Mouse (Mus musculus) stomach, embryonic 14.5 days (tissue): ENCODE results near the gene Ppm1g. TPM values are rescaled to one million over a fixed set of nuclear protein-coding genes. Genes with fewer than 3 reads are reported as not detected.

Experiments
- ATAC-seq: fragments of 200-750 bp; cut with Nextera tagmentation; 2 replicates; pipeline ENCODE4 v1.8.0; 2017; ENCODE audit warnings: low read depth, moderate TSS enrichment; ENCODE audit not compliant: insufficient number of reproducible peaks, insufficient read depth, low FRiP score
- H3K27ac ChIP-seq: fragments of 300-500 bp; sonication (generic); 2 replicates; pipeline ENCODE4 v1.5.1; 2014; ENCODE audit warnings: mild to moderate bottlenecking, low read length, moderate library complexity, mixed read lengths
- H3K27me3 ChIP-seq: fragments of 300-500 bp; sonication (generic); 2 replicates; pipeline ENCODE4 v1.6.1; 2014; ENCODE audit warnings: low read length, control low read depth, mixed read lengths; ENCODE audit not compliant: control insufficient read depth, insufficient read depth
- H3K36me3 ChIP-seq: fragments of 300-500 bp; sonication (generic); 2 replicates; pipeline ENCODE4 v1.6.1; 2014; ENCODE audit warnings: mild to moderate bottlenecking, control low read depth, low read length, moderate library complexity, mixed read lengths; ENCODE audit not compliant: control insufficient read depth, insufficient read depth
- H3K4me1 ChIP-seq: fragments of 300-500 bp; sonication (generic); 2 replicates; pipeline ENCODE4 v1.6.1; 2014; ENCODE audit warnings: low read length, control low read depth, mixed read lengths; ENCODE audit not compliant: control insufficient read depth, insufficient read depth
- H3K4me2 ChIP-seq: fragments of 300-500 bp; sonication (generic); replicated peaks from 2 replicates; pipeline ENCODE4 v1.6.1; 2014; ENCODE audit warnings: low read depth, low read length, control low read depth
- H3K4me3 ChIP-seq: fragments of 300-500 bp; sonication (generic); 2 replicates; pipeline ENCODE4 v1.5.1; 2014; ENCODE audit warnings: low read depth, low read length, control low read depth
- H3K9ac ChIP-seq: fragments of 300-500 bp; sonication (generic); replicated peaks from 2 replicates; pipeline ENCODE4 v1.6.1; 2014; ENCODE audit warnings: low read depth, mild to moderate bottlenecking, control low read depth, low read length, moderate library complexity, mixed read lengths
- H3K9me3 ChIP-seq: fragments of 300-500 bp; sonication (generic); 2 replicates; pipeline ENCODE4 v1.6.1; 2016; ENCODE audit warnings: low read depth, low read length, control low read depth; ENCODE audit not compliant: control insufficient read depth
- WGBS: fragments of 180-500 bp; shearing (Covaris S2); extraction: QIAGEN DNeasy Blood & Tissue Kit; methylation state at CpG from one replicate; pipeline ENCODE4 v1.1.7; 2014; 5-methylcytosine and 5-hydroxymethylcytosine counted together
- polyA plus RNA-seq: library from polyadenylated mRNA; unstranded; fragments of >200 nt; fragmentation: Nextera tagmentation; extraction: Ambion mirVana; gene quantifications from 2 replicates; pipeline ENCODE4 v1.2.1, GENCODE M21; 2014

Gene Ppm1g
- polyA plus RNA-seq, 1 experiment from 2014 or later = 112 TPM

DNA sequence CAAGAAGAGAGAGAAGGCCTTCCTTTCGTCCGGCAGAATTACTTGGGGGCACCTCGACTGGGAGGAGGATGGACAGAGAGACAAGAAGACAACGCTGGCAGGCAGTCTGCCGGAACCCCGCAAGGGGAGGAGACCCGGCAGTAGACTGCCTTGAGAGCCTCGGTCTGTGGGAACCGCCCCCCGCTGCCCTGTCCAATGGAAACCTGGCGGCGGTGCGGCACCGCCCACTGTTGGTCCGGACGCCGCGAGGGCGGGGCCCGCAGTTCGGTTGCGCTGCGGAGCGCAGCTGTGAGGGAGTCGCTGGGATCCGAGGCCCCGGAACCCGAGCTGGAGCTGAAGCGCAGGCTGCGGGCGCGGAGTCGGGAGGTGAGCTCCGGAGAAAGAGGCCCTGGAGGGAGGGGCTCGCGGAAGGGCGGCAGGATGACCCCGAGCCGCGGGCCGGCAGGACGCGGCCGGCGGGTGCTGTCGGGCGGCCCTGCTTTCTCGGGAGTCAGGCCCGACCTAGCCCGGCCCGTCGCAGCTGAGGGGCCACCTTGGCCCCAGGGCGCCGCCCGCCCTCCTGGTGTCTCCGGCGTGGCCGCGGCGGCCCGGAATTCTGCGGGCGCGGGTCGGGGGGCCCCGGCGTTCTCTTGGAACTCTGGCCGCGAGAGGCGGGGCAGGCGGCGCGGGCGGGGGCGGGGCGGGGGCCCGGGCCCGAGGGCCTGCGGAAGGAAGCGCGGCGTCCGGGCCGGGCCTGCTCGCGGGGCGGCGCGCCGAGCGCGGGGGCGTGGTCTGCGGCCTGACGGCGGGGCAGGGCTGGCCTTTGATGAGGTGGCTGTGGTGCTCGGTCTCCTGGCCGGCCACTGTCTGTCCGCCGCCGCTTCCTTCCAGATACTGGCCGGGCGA lies 20.4 kb upstream of the Ppm1g start, which contains the start of the genes Nrbp1 and Gm9970:
Gene Nrbp1 (plus strand): TSS at position 228 of the 885 bp plus-strand sequence.
Gene Gm9970 (minus strand): TSS at position 596 of the 885 bp plus-strand sequence.
- Histone ChIP-seq H3K27ac (peak within 1 kb of the TSS; percentile 98), H3K4me1 (peaks cover 5% of the 10 kb centered on the region; the same call in 1 of the 2 replicates)
- WGBS = under 1% methylated on average over 94 of the region's 103 CpGs

DNA sequence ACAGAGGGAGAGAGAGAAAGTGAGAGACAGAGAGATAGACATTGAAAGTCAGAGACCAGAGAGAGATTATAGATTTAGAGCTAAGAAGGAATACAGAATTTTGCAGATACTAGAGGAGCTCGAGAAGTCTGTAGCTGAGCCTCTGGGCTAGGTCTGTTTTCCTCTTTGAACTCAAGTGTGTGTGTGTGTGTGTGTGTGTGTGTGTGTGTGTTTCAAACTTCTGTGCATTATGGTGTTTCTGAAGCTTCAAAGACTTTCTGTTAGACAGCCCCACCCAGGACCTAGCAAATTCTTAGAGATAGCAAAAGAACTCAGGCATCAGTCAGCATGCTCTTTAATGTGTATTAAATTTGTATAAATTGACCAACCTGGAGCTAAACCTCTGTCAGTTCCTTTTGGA lies 6.2 kb upstream of the Ppm1g start:
- ATAC-seq = no peak
- Histone ChIP-seq H3K4me3 (no peak overlapping the region), H3K27me3 (no peaks in the 10 kb centered on the region), H3K36me3 (no peaks in the 10 kb centered on the region), H3K27ac (no peak overlapping the region), H3K4me2 (no peak overlapping the region), H3K4me1 (no peaks in the 10 kb centered on the region), H3K9me3 (no peaks in the 10 kb centered on the region), H3K9ac (no peak overlapping the region)
- 75% methylated on average over 1 of the region's 1 CpGs for WGBS

More for the DNA sequence above, 20.4 kb upstream of the Ppm1g start, which contains the start of the genes Nrbp1 and Gm9970:
- Histone ChIP-seq H3K4me2 (peak within 1 kb of the TSS; percentile 71), H3K9ac (peak within 1 kb of the TSS; percentile 99), H3K4me3 (peak within 1 kb of the TSS; percentile 91), H3K36me3 (peaks cover 23% of the 10 kb centered on the region), H3K9me3 (no peaks in the 10 kb centered on the region), H3K27me3 (no peaks in the 10 kb centered on the region)
- peak; percentile 98 for ATAC-seq

DNA sequence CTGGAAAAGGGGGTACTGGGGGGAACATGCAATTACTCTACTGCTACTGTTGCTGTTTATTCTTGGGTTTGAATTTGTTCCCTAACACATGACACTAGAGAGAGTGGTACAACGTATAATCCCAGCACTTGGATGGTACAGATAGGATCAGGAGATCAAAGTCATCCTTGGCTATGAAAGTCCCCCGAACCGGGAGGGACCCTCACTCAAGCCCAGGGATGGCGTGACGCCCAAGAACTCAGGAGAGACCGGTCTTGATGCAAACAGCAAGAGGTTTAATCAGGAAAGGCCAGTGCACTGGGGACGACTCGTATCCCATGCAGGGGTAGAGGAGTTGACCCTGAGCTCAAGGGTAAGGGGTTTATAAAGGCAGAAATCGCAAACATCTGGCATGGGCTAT lies 2.2 kb upstream of the Ppm1g start:
- WGBS = 93% methylated on average over 9 of the region's 9 CpGs
- ATAC-seq = no peak

DNA sequence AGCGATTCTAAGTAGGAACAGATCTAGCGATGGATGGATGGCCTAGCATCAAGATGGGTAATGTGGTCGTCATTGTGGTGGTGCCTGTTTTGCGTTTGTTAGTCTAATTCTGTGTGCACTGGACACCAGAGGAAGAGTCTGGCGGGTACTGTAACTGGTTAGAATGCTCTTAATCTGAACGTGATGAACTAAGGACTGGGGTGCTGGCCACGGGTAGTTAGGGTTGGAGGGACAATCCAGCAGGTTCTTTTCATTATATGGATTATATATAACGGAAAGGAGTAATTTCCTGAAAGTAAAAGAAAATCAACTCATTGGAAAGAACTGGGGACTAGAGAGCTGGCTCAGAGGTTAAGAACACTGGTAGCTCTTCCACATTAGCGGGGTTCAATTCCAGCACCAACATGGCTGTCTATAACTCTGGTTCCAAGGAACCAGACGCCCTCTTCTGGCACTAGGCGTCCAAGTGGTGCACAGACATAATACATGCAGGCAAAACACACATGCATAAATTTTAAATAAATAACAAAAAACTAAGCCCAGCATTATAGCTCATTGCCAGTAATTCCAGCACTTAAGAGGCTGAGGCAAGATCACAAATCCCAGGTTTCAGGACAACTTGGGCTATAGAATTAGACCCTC lies 938 bp upstream of the Ppm1g start:
- Histone ChIP-seq H3K4me2 (peak overlapping the region; percentile 80), H3K36me3 (no peaks in the 10 kb centered on the region), H3K4me3 (peak overlapping the region; percentile 100), H3K27ac (peak overlapping the region; percentile 92), H3K9me3 (no peaks in the 10 kb centered on the region), H3K27me3 (no peaks in the 10 kb centered on the region), H3K9ac (peak overlapping the region; percentile 80), H3K4me1 (0 out of 2 replicates have a peak, but pooled peaks cover 4% of the 10 kb centered on the region)
- WGBS = 16% methylated on average over 11 of the region's 11 CpGs
- no peak for ATAC-seq

More for the DNA sequence above, 2.2 kb upstream of the Ppm1g start:
- H3K4me2 ChIP-seq = no peak overlapping the region
- no peak overlapping the region for H3K4me3 ChIP-seq
- H3K27ac ChIP-seq = no peak overlapping the region
- 0 out of 2 replicates have a peak, but pooled peaks cover 4% of the 10 kb centered on the region for H3K4me1 ChIP-seq
- H3K27me3 ChIP-seq = no peaks in the 10 kb centered on the region
- no peaks in the 10 kb centered on the region for H3K9me3 ChIP-seq
- no peak overlapping the region for H3K9ac ChIP-seq
- H3K36me3 ChIP-seq = no peaks in the 10 kb centered on the region

DNA sequence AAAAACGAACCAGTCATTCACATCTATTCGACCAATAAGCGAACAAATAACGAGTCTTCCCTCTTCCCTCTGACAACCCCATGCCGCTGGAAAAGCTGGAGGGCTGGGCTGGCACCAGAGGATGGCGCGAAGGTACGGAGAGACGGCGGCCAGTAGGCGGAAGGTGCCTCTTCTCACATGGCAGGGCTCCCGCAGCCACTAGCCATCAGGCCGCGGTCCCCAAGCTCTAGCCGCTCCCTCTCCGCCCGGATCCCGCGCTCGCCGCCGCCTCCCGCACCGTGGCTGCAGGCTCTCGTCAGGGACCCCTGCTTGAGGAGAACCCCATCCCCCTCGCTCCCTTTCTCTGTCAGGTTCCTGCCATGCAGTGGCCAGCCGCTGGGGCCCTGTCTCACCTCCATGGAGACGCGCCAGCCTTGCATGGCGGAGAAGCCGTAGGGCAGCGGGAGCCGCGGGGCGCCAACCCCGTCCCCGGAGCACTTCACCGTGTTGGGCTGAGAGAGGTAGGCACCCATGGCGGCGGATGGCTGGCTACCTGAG lies 508 bp downstream of the Ppm1g start:
- H3K9ac ChIP-seq = peak overlapping the region; percentile 87

DNA sequence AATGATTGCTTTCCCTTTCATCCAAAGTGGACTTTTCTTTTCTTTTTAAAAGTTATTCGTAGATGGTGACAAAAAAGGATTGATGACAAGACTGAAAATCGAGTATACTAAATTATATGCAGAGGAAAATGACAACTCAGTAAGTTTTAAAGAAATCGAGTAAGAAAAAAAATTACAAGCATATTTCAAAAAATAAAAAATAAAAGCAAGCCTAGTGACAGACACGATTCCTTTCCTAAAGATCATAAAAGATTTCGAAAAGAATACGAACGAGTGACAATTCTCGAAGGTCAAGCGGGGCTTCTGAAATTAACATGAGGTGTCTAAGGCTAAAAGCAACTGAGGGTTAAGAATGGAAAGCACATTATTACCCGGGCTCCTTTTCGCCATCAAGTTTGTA lies 1.0 kb downstream of the Ppm1g start:
- Histone ChIP-seq H3K9me3 (no peaks in the 10 kb centered on the region), H3K36me3 (no peaks in the 10 kb centered on the region), H3K4me1 (0 out of 2 replicates have a peak, but pooled peaks cover 4% of the 10 kb centered on the region), H3K4me2 (peak overlapping the region; percentile 84), H3K4me3 (peak overlapping the region; percentile 100), H3K27ac (peak overlapping the region; percentile 92; the same call in 1 of the 2 replicates), H3K9ac (peak overlapping the region; percentile 87), H3K27me3 (no peaks in the 10 kb centered on the region)
- ATAC-seq = no peak
- WGBS = 2% methylated on average over 11 of the region's 11 CpGs

More for the DNA sequence above, 508 bp downstream of the Ppm1g start:
- H3K9me3 ChIP-seq = no peaks in the 10 kb centered on the region
- WGBS = under 1% methylated on average over 40 of the region's 40 CpGs
- peak overlapping the region; percentile 100 for H3K4me3 ChIP-seq
- H3K4me1 ChIP-seq = 0 out of 2 replicates have a peak, but pooled peaks cover 4% of the 10 kb centered on the region
- no peaks in the 10 kb centered on the region for H3K27me3 ChIP-seq
- H3K36me3 ChIP-seq = no peaks in the 10 kb centered on the region
- H3K4me2 ChIP-seq = peak overlapping the region; percentile 84
- H3K27ac ChIP-seq = peak overlapping the region; percentile 92
- ATAC-seq = peak; percentile 60

DNA sequence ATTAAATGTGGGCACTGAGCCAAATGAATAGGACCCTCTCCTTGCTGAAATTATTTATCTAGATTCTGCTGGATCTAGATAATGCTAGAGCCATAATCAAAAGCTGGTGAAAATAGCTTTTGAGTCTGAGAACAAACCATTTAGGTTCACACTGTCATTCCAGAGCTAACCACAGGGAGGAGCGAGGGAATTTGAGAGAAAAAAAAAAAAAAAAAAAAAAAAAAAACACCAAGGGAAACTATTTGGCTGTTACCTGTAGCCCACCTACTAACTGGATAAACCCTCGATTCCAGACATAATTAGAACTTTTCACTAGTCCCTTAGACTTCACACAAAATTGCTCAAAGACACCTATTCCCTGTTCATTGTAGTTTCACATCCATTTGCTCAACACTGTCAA lies 1.4 kb downstream of the Ppm1g start:
- no peak overlapping the region for H3K27ac ChIP-seq
- peak overlapping the region; percentile 100 for H3K4me3 ChIP-seq
- WGBS = 2% methylated on average over 2 of the region's 2 CpGs
- H3K27me3 ChIP-seq = no peaks in the 10 kb centered on the region
- H3K9me3 ChIP-seq = no peaks in the 10 kb centered on the region
- no peaks in the 10 kb centered on the region for H3K36me3 ChIP-seq
- peak overlapping the region; percentile 84 for H3K4me2 ChIP-seq
- no peak overlapping the region for H3K9ac ChIP-seq
- 0 out of 2 replicates have a peak, but pooled peaks cover 4% of the 10 kb centered on the region for H3K4me1 ChIP-seq
- no peak for ATAC-seq

DNA sequence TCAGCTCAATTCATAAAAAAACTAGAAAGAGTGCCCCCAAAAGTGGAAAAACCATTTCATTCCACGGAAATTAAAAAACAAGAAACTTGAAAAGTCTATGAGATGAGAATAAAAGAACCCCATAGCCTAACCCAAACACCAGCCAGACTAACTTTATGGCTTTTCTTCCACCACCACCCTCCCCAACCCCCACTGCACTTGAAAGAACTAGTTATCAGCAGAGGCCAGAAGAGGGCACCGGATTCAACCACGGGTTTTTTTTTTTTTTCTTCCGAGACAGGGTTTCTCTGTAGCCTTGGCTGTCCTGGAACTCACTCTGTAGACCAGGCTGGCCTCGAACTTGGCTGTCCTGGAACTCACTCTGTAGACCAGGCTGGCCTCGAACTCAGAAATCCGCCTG lies 2.2 kb downstream of the Ppm1g start:
- no peak overlapping the region for H3K9ac ChIP-seq
- no peak overlapping the region for H3K4me3 ChIP-seq
- H3K27ac ChIP-seq = no peak overlapping the region
- no peaks in the 10 kb centered on the region for H3K9me3 ChIP-seq
- H3K4me1 ChIP-seq = 0 out of 2 replicates have a peak, but pooled peaks cover 4% of the 10 kb centered on the region
- no peaks in the 10 kb centered on the region for H3K36me3 ChIP-seq
- no peak overlapping the region for H3K4me2 ChIP-seq
- 56% methylated on average over 7 of the region's 7 CpGs for WGBS
- no peaks in the 10 kb centered on the region for H3K27me3 ChIP-seq
- no peak for ATAC-seq
